Mouse (Mus musculus): ENCODE measurements around the gene BC049352.

DNA sequence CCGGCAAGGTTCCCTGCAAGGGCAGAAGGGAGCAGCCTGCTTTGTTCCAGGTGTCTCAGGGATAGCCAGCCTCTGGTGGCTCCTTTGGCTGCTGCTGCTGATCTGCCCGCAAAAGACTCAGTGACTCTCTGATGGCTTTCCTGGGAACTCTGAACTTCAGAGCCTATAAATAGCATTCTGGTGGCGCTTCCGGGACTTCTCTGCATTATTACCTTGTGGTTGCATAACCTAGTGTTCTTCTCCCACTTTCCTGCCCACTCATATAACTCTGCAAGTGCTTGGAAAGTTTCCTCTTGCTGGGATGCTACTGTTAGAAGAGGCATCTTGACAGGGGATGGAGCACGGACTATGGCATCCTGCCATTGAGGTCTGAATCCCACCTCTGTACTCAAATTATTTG lies 15.7 kb downstream of the BC049352 start:
- TF ChIP-seq POLR2A (IDR thresholded peaks at IDR 0.05; ENCODE audit: borderline replicate concordance, extremely low read depth, low read depth, low read length) (no peak), CTCF (IDR thresholded peaks at IDR 0.05; ENCODE audit: insufficient read depth, low read length) (no peak)
